Mouse (Mus musculus): ENCODE data around the gene Supt20. TPM values are rescaled to one million over a fixed set of nuclear protein-coding genes. Genes with fewer than 3 reads are reported as not detected.
A peak's percentile ranks its signal among the peaks of the same experiment; 100 is the strongest.

Gene Supt20
- polyA plus RNA-seq, 1 experiment from 2014 or later, result 78.6 TPM

- Histone ChIP-seq H3K36me3 (peaks cover 37% of the 10 kb centered on the region), H3K9ac (peak overlapping the region; percentile 97), H3K4me2 (peak overlapping the region; percentile 89), H3K27ac (replicated peaks) (peak overlapping the region; percentile 99), H3K9me3 (no peaks in the 10 kb centered on the region), H3K27me3 (no peaks in the 10 kb centered on the region), H3K4me3 (peak overlapping the region; percentile 82), H3K4me1 (replicated peaks) (peaks cover 20% of the 10 kb centered on the region)
- ATAC-seq (ENCODE audit: low read depth), result no peak
- WGBS, result 57% methylated on average over 18 of the region's 18 CpGs
Observed at GRCm38 (mm10) chr3:54736101-54736927, 43.7 kb downstream of the Supt20 start.

- peaks cover 39% of the 10 kb centered on the region for H3K36me3 ChIP-seq
- H3K27ac ChIP-seq (replicated peaks), result no peak overlapping the region
- ATAC-seq (ENCODE audit: low read depth), result no peak
- no peak overlapping the region for H3K4me2 ChIP-seq
- no peak overlapping the region for H3K9ac ChIP-seq
- H3K4me3 ChIP-seq, result no peak overlapping the region
- H3K27me3 ChIP-seq, result no peaks in the 10 kb centered on the region
- WGBS, result 95% methylated on average over 8 of the region's 8 CpGs
- H3K9me3 ChIP-seq, result no peaks in the 10 kb centered on the region
- peaks cover 20% of the 10 kb centered on the region for H3K4me1 ChIP-seq (replicated peaks)
Observed at GRCm38 (mm10) chr3:54737317-54737716, 44.7 kb downstream of the Supt20 start.

- ATAC-seq (ENCODE audit: low read depth), result no peak
- Histone ChIP-seq H3K4me2 (no peak overlapping the region), H3K27ac (replicated peaks) (no peak overlapping the region), H3K27me3 (no peaks in the 10 kb centered on the region), H3K9me3 (no peaks in the 10 kb centered on the region), H3K36me3 (peaks cover 78% of the 10 kb centered on the region), H3K4me3 (no peak overlapping the region), H3K9ac (no peak overlapping the region), H3K4me1 (replicated peaks) (no peaks in the 10 kb centered on the region)
- 98% methylated on average over 11 of the region's 11 CpGs for WGBS
Observed at GRCm38 (mm10) chr3:54741965-54742364, 49.4 kb downstream of the Supt20 start.

- Histone ChIP-seq H3K4me3 (no peak overlapping the region), H3K4me1 (replicated peaks) (no peaks in the 10 kb centered on the region), H3K27me3 (no peaks in the 10 kb centered on the region), H3K9me3 (no peaks in the 10 kb centered on the region), H3K27ac (replicated peaks) (no peak overlapping the region), H3K9ac (no peak overlapping the region), H3K36me3 (peaks cover 100% of the 10 kb centered on the region), H3K4me2 (no peak overlapping the region)
- WGBS, result 61% methylated on average over 5 of the region's 5 CpGs
- ATAC-seq (ENCODE audit: low read depth), result no peak
Observed at GRCm38 (mm10) chr3:54745799-54746198, 53.2 kb downstream of the Supt20 start.

GRCm38 (mm10) chr3:54753411-54753810 is 60.8 kb downstream of the Supt20 start:
- Histone ChIP-seq H3K4me1 (replicated peaks) (peaks cover 22% of the 10 kb centered on the region), H3K36me3 (peaks cover 39% of the 10 kb centered on the region), H3K9me3 (no peaks in the 10 kb centered on the region), H3K4me2 (no peak overlapping the region), H3K9ac (no peak overlapping the region), H3K27ac (replicated peaks) (no peak overlapping the region), H3K4me3 (no peak overlapping the region), H3K27me3 (peaks cover 11% of the 10 kb centered on the region)
- WGBS, result 78% methylated on average over 4 of the region's 4 CpGs
- no peak for ATAC-seq (ENCODE audit: low read depth)

- Histone ChIP-seq H3K4me1 (replicated peaks) (peaks cover 22% of the 10 kb centered on the region), H3K9ac (peak within 1 kb of the TSS; percentile 83), H3K4me3 (peak within 1 kb of the TSS; percentile 68), H3K4me2 (peak within 1 kb of the TSS; percentile 100), H3K36me3 (peaks cover 19% of the 10 kb centered on the region), H3K27ac (replicated peaks) (peak within 1 kb of the TSS; percentile 63), H3K9me3 (no peaks in the 10 kb centered on the region), H3K27me3 (peaks cover 11% of the 10 kb centered on the region)
- WGBS, result under 1% methylated on average over 65 of the region's 66 CpGs
- ATAC-seq (ENCODE audit: low read depth), result peak; percentile 90
Observed at GRCm38 (mm10) chr3:54755145-54756041, 62.8 kb downstream of the Supt20 start, which contains the start of gene Smad9. Smad9 (plus strand) TSS chr3:54755582.

- peak; percentile 4; the same call in 1 of the 2 replicates for ATAC-seq (ENCODE audit: low read depth)
- H3K4me2 ChIP-seq, result peak overlapping the region; percentile 100
- no peak overlapping the region for H3K27ac ChIP-seq (replicated peaks)
- peaks cover 11% of the 10 kb centered on the region for H3K27me3 ChIP-seq
- peaks cover 26% of the 10 kb centered on the region for H3K4me1 ChIP-seq (replicated peaks)
- no peaks in the 10 kb centered on the region for H3K9me3 ChIP-seq
- WGBS, result 1% methylated on average over 11 of the region's 11 CpGs
- H3K4me3 ChIP-seq, result peak overlapping the region; percentile 68
- H3K9ac ChIP-seq, result peak overlapping the region; percentile 83
- peaks cover 12% of the 10 kb centered on the region for H3K36me3 ChIP-seq
Observed at GRCm38 (mm10) chr3:54756058-54756457, 63.5 kb downstream of the Supt20 start.

- H3K9ac ChIP-seq, result no peak overlapping the region
- WGBS, result 91% methylated on average over 8 of the region's 8 CpGs
- H3K4me1 ChIP-seq (replicated peaks), result peaks cover 26% of the 10 kb centered on the region
- peaks cover 11% of the 10 kb centered on the region for H3K27me3 ChIP-seq
- H3K36me3 ChIP-seq, result 0 out of 2 replicates have a peak, but pooled peaks cover under 1% of the 10 kb centered on the region
- H3K4me3 ChIP-seq, result no peak overlapping the region
- no peak for ATAC-seq (ENCODE audit: low read depth)
- no peak overlapping the region for H3K4me2 ChIP-seq
- no peak overlapping the region for H3K27ac ChIP-seq (replicated peaks)
- no peaks in the 10 kb centered on the region for H3K9me3 ChIP-seq
Observed at GRCm38 (mm10) chr3:54757446-54757845, 64.8 kb downstream of the Supt20 start.

GRCm38 (mm10) chr3:54759211-54759610 is 66.6 kb downstream of the Supt20 start:
- Histone ChIP-seq H3K27me3 (peaks cover 11% of the 10 kb centered on the region), H3K36me3 (no peaks in the 10 kb centered on the region), H3K9ac (no peak overlapping the region), H3K27ac (replicated peaks) (no peak overlapping the region), H3K4me3 (no peak overlapping the region), H3K9me3 (no peaks in the 10 kb centered on the region), H3K4me1 (replicated peaks) (peaks cover 26% of the 10 kb centered on the region), H3K4me2 (no peak overlapping the region)
- ATAC-seq (ENCODE audit: low read depth), result no peak
- WGBS, result 80% methylated on average over 9 of the region's 9 CpGs

GRCm38 (mm10) chr3:54760321-54761115 is 67.9 kb downstream of the Supt20 start:
- Histone ChIP-seq H3K27me3 (peaks cover 6% of the 10 kb centered on the region), H3K9ac (no peak overlapping the region), H3K36me3 (no peaks in the 10 kb centered on the region), H3K4me1 (replicated peaks) (peaks cover 18% of the 10 kb centered on the region), H3K4me3 (no peak overlapping the region), H3K27ac (replicated peaks) (no peak overlapping the region), H3K9me3 (no peaks in the 10 kb centered on the region), H3K4me2 (no peak overlapping the region)
- ATAC-seq (ENCODE audit: low read depth), result no peak
- WGBS, result 54% methylated on average over 15 of the region's 15 CpGs

- Histone ChIP-seq H3K4me2 (no peak overlapping the region), H3K4me3 (no peak overlapping the region), H3K9ac (no peak overlapping the region), H3K27ac (replicated peaks) (no peak overlapping the region), H3K9me3 (no peaks in the 10 kb centered on the region), H3K27me3 (peaks cover 6% of the 10 kb centered on the region), H3K36me3 (no peaks in the 10 kb centered on the region), H3K4me1 (replicated peaks) (peaks cover 10% of the 10 kb centered on the region)
- ATAC-seq (ENCODE audit: low read depth), result no peak
- 74% methylated on average over 1 of the region's 1 CpGs for WGBS
Observed at GRCm38 (mm10) chr3:54761258-54761657, 68.7 kb downstream of the Supt20 start.
